Mouse (Mus musculus) liver, adult (tissue): ENCODE measurements at regions not wholly inside any gene's neighbourhood (a gene's known extent, or its start where the extent isn't known, plus 50 kb on each side); places are given as distances from the start of the nearest gene placed in this dataset.

Experiments used
- GATA4 ChIP-seq: IDR thresholded peaks from 2 replicates; pipeline ENCODE4 v1.6.1; 2014; ENCODE audit warnings: mild to moderate bottlenecking, low read length; ENCODE audit not compliant: insufficient replicate concordance

DNA sequence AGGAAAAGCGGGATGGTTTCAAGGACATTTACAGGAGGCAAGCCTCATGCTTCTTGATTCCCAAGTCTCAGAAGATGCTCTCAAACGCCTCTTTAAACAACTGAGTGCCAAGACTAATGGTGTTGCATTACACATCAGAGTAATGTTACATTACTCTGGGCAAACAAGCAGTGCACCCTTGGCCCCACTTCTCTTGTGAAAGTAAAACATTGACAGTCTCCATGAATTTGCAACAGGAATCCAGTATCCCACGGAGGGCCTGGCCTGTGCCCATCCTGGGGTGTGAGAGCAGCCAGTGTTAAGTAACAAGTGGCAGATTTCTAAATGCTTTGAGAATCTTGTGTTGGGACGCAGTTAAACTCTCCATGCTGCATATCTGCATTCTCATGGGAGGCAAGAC lies 194.3 kb upstream of the Adra1b start:
- TF ChIP-seq GATA4, result no peak

DNA sequence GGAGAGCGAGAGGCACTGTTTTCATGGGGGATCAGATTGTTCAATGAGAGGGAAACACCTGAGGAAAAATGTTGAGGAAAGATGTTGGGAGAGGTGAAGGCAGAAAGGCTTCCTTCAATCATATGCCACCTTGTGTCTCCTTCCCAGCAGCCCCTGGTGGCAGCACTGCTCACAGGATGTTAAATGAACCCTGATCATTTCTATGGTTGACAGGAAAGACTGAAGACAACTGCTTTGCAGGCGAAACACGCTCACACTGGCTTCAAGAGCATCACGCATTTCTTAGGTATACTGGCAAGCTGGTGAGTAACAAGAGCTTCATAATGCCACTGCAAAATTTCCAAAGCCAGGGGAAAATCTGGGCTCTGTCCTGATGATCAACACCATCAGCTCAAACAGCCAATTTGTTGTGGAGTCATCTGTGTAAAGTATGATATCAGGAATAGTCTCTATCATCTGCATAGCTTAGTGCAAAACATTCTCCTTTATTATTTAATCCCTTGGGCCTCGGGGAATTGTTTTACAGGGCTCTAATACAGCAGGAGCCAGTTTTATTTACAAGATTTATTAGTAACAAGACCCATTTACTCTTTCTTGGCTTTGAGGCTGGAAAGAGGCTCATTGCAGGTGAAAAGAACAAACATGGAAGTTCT lies 202.3 kb upstream of the Adra1b start:
- TF ChIP-seq GATA4, result no peak

DNA sequence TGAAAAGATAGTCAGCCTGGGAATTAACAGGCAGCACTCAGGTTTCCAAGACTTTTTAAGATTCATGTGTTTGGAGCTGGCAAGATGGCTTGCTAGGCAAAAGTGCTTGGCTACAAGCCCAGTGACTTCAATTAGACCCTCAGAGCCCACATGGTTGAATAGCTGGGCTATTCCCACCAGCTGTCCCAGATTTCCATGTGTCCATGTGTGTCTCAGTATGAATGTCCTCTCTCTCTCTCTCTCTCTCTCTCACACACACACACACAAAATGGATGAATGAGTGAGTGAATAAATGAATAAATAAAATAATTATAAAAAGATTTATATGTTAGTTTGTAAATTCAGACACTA lies 202.8 kb upstream of the Adra1b start:
- no peak for TF ChIP-seq GATA4

DNA sequence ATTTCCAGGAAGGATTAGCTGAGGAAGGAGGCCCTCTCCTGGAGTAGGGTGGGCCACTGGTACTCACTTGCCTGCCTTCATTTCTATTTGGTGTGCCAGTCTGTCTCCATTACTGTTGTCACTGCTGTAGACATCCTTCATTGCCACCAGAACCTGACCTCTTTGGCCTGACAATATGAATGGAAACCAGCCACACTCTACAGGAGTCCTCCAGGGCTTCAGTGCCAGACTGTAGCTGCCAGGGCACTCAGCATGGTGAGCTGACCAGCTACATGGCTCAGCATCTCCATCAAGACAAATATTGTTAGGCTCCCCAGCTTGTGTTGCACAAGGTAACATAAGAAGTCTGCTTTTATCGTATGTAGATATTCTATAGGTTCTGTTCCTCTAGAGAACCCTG lies 205.2 kb upstream of the Adra1b start:
- TF ChIP-seq GATA4, result no peak

DNA sequence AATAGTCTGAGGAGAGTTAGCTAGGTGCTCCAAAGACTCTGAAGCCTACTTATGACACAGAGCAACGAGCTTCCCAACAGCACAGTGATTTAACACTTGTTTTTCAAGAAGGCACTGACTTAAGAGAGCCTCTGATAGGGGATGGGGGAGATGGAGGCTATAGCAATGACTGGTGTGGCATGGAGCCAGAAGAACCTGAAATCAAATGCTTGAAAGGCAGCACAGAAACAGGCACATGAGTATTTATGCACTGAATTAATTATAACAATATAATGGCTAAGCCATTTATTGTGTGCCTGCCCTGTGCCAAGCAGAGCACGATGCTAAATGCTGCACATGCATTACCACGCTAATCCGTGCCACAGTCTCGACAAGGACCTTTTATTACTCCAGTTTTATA lies 210.5 kb upstream of the Adra1b start:
- TF ChIP-seq GATA4, result no peak

DNA sequence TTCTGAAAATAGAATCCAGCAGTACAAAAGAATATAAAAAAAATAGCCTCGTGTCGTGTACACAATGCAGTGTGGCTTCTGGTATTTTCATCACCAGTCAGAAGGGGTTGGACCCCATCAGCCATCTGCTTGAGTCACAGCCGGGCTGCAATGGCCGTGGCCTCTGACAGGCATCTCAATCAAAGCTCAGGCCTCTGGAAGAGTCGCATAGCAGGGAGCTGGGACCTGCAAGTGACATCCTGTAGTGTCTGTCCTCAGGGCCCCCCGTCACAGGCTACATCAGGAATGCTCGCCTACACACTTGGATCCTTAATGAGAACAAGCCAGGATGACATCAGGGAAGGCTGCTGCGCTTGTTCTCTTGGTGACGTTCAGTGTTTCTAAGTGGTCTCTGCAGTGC lies 226.1 kb upstream of the Adra1b start:
- no peak for TF ChIP-seq GATA4

DNA sequence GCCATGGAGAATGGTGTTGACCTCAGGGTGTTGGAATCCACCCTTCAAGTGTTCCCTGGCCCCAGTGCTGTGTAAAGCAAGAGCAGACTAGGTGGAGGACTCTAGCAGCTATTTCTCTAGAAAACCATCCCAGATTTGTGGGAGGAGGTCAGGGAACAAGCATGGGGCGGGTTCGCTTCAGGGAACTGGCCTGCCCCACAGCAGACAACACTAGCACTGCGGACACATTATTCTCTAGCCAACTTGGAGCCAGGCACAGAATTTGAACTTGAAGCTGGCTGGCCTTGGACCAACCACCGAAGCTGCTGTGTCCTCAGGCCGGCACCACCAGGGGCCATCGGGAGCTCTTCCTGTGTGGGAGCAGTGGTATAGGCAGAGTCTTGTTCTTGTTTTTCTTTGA lies 227.5 kb upstream of the Adra1b start:
- TF ChIP-seq GATA4, result no peak

DNA sequence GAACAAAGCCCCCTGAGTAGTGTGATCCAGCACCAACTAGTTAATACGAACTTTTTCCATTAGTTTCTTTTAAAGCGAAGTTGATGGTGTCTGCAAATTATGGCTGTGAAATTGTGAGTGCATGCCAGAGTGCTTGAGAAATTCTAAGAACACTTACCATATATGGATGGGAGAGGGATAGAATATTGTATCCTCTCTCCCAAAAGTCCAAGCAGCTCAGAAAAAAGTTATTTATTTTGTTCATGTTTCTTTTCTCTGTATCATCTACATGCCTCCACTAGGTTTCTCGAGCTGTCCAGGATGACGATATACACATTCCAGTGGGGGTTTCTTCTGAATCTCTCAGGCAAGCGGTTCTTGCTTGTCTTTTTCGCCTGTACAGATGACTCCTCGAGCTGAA lies 232.2 kb upstream of the Adra1b start:
- TF ChIP-seq GATA4, result no peak

DNA sequence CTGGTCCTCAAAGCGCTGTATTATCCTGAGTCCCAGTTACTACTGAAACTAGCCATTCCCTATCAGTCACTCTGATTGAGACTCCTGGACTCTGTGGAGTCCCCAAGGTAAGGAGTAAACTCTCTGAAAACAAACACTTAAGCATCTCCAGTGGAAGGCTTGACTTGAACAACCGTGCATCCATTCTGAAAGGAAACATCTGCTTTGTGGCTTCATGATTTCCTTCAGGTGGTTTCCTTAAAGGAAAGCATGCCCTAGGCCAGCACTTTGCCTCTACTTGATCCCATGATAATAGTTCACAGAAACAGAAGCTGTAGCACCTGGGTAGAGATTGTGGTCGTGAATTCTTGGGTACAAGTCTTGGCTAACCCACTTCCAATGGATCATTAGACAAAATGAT lies 235.0 kb upstream of the Adra1b start:
- no peak for TF ChIP-seq GATA4

DNA sequence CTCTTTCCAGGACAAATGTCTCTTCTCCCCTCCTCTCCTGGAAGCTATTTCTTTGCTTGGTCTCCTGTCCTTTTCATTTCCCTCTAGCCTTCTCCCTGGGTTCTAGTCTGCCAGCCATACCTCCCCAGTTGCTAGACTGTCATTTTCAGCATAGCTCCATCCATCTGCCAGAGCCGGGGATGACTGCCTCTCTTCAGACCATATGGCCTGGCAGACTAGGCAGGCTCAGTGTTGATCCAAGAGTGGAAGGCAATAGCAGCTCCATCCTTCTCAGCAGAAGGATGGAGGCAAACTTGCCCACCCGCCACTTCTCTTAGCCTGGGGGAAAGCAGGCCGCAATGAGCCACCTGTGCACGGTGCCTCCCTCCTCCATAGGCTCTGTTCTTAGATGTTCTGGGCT lies 242.0 kb upstream of the Adra1b start:
- no peak for TF ChIP-seq GATA4

DNA sequence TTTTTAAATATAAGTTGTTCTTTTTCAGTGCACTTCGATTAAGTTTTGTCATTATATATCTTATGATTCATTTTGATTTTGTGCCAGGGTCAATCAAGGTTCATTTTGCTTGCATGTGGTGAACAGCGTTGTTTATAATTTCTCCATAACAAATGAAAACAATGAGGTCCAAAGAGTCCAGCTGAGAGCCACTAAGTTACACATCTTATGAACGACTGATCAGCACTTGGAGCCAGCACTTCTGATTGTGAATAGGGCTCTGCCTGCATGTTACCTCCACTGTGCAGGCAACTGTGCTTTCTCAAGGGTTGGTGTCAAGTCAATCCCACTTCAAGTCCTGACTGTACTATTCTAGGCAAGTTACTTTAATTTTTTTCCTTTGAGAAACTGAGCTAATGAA lies 243.5 kb upstream of the Adra1b start:
- TF ChIP-seq GATA4, result no peak

DNA sequence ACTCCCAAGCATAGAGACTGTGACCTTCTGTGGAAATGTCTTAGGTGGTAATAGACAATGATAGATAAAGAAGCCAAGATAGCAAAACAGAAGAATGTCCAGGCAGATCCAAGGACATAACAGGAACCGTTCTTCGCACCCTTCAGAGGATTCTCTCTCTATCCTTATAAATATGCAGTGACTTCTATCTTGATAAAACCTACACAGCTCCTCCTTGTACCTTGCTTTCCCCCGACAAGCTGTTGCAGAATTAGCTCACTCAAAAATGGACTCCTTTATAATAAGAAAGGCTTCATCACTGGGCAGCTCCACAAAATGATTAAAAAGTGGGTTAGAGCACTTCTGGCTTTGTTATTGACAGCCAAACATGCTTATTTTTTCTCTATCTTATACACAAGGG lies 245.4 kb upstream of the Adra1b start:
- no peak for TF ChIP-seq GATA4

DNA sequence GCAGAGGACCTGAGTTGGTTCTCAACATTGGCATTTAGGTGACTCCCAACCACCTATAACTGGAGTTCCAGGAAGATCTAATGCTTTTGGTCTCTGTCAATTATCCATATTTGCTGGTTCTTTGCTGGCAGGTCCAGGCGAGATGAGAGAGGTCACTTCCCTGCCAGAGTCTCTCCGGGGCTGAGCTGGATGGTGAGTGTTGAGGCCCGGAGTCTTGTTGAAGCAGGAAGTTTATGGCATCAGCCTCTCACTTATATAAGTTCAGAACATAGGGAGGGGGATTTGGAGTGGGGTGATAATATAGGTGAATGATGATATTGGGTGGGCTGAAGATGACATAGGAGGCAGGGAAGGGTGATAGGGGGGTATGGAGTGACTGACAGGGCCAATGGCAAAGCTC lies 246.3 kb upstream of the Il12b start:
- TF ChIP-seq GATA4, result no peak

DNA sequence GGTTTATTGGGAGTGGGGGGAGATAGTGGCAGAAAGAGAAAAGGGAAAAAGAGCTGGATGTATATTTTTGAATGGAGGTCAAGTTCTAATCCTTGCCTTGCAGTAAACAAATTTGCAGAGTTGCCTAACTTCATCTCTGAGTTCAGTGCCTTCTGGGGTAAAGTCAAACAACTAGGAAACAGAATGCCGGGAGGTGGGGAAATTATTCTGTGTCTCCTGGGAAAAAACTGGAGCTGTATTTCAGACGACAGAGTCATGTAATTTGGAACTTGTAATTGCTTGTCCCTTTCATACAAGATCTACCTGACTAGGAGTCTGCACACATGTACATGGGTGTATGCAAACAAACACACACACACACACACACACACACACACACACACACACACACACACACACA lies 244.3 kb upstream of the Il12b start:
- TF ChIP-seq GATA4, result no peak

DNA sequence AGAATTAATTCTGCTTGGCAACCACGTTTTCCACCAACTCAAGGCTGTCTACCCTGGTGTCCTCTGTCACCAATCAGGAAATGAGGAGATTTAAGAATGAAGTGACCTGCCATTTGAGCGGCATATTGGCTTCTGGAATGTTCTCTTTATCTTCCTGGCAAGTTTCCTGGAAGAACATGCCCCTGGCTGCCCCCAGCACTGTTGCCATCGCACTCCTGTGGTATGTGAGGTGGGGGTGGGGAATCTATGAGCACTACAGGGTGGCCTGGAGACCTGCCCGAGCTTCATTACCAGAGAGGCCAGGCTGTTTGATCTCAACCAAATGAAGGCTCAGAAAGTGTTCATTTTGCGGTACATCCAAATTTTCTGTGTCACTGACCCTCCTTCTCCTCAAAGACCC lies 243.8 kb upstream of the Il12b start:
- TF ChIP-seq GATA4, result no peak

DNA sequence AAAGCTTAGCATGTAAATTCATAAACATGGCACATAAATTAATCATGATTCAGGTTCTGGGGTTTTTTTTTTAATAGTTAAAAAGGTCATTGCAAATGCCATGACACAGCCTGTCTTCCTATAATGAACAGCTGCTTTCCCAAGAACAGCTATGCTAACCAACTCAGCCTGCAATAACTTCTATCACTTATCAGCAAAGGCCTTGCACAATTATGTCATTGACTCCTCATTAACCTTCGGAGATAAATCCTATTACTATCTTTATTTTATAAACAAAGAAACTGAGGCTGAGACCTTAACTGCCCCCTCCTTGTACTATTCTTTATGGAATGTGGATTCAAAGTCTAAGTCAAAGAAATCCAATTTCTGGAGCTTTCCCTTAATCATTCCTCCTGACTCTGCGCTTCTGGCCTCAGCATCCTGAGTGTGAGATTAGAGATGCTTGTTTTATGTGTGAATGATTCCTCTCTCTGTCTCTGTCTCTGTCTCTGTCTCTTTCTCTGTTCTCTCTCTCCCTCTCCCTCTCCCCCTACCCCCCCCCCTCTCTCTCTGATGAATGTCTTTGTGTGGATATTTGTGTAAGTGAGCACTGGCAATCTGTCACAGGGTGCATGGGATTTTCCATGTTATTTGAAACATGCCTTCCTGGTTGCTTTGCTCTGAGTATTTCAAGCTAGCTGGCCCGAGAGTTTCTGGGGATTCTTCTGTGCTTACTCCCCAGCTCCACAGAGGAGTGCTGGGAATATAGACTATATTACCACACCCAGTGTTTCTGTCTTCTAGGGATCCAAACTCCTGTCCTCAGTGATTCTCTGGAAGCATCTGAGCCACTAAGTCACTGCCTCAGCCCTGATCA lies 243.1 kb upstream of the Il12b start:
- TF ChIP-seq GATA4, result peak; percentile 38

DNA sequence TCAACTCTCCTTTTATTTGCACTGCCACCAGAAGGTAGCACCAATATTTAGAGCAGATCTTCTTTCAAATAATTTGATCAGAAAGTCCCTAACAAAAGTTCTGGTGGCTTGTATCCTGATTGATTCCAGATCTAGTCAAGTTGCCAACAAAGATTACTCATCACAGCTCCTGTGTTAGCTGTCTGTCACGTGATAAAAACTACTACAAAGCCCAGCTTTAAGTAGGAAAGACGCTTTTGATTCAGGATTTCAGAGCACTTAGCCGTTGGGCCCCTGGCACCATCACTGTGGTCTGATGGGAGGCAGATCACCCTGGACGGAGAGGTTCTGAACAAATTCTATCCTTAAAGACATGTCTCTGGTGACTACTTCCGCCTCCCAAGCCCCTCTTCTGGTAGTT lies 241.6 kb upstream of the Il12b start:
- no peak for TF ChIP-seq GATA4
